Mouse (Mus musculus) myocyte (in vitro differentiated cells): ENCODE measurements around the gene 4930426L09Rik.

Experiments used
- CEBPB ChIP-seq: IDR thresholded peaks from 2 replicates; pipeline ENCODE4 v1.6.1; 2011; ENCODE audit warnings: mild to moderate bottlenecking, moderate library complexity; ENCODE audit not compliant: poor library complexity, insufficient read depth, severe bottlenecking
- E2F4 ChIP-seq: IDR thresholded peaks from one replicate; pipeline ENCODE4 v1.6.1; 2011; ENCODE audit warnings: mild to moderate bottlenecking, control low read depth, moderate library complexity; ENCODE audit not compliant: insufficient read depth
- MAX ChIP-seq: IDR thresholded peaks from one replicate; pipeline ENCODE4 v1.6.1; 2011; ENCODE audit warnings: low read depth, mild to moderate bottlenecking, control low read depth
- MYOD1 ChIP-seq, 3 experiments: IDR thresholded peaks; one replicate each; pipeline ENCODE4 v1.6.1; 2011; ENCODE audit warnings: control low read depth in 2 of 3, low read depth in 2 of 3, mild to moderate bottlenecking in 2 of 3, moderate library complexity in 1 of 3; ENCODE audit not compliant: insufficient read length in 2 of 3, control insufficient read depth in 1 of 3
- MYOG ChIP-seq, 3 experiments: IDR thresholded peaks; one replicate each; pipeline ENCODE4 v1.6.1; 2011; ENCODE audit warnings: control low read depth in 2 of 3, low read depth in 2 of 3, mild to moderate bottlenecking in 2 of 3; ENCODE audit not compliant: insufficient read length in 2 of 3, control insufficient read depth in 1 of 3, insufficient read depth in 1 of 3
- POLR2A ChIP-seq: IDR thresholded peaks from one replicate; pipeline ENCODE4 v1.6.1; 2011; ENCODE audit warnings: low read depth, mild to moderate bottlenecking, control low read depth, moderate library complexity; ENCODE audit not compliant: insufficient read length
- POLR2AphosphoS2 ChIP-seq: IDR thresholded peaks from one replicate; pipeline ENCODE4 v1.6.1; 2011; ENCODE audit warnings: low read depth, control low read depth; ENCODE audit not compliant: insufficient read length
- SRF ChIP-seq: IDR thresholded peaks from one replicate; pipeline ENCODE4 v1.6.1; 2011; ENCODE audit warnings: low read depth; ENCODE audit not compliant: control insufficient read depth, insufficient read length
- TCF12 ChIP-seq: IDR thresholded peaks from one replicate; pipeline ENCODE4 v1.6.1; 2011; ENCODE audit warnings: mild to moderate bottlenecking, control low read depth; ENCODE audit not compliant: poor library complexity, insufficient read depth, severe bottlenecking
- TCF3 ChIP-seq: IDR thresholded peaks from one replicate; pipeline ENCODE4 v1.6.1; 2011; ENCODE audit warnings: low read depth, control low read depth; ENCODE audit not compliant: insufficient read length
- USF1 ChIP-seq: IDR thresholded peaks from one replicate; pipeline ENCODE4 v1.6.1; 2011; ENCODE audit warnings: low read depth, mild to moderate bottlenecking, control low read depth, moderate library complexity

- TF ChIP-seq POLR2AphosphoS2 = no peak
- no peak for TF ChIP-seq POLR2A
- no peak for TF ChIP-seq MYOG (IDR thresholded peaks at IDR 0.05; ENCODE audit: control insufficient read depth in 1 of 3, insufficient read depth in 1 of 3, insufficient read length in 2 of 3, low read depth in 2 of 3)
- no peak for TF ChIP-seq MAX
- no peak for TF ChIP-seq USF1
- TF ChIP-seq E2F4 = no peak
- no peak for TF ChIP-seq SRF
- TF ChIP-seq CEBPB = no peak
- no peak for TF ChIP-seq MYOD1 (IDR thresholded peaks at IDR 0.05; ENCODE audit: control insufficient read depth in 1 of 3, insufficient read length in 2 of 3, low read depth in 2 of 3)
- TF ChIP-seq TCF12 = no peak
- TF ChIP-seq TCF3 = no peak
These were observed 13.3 kb downstream of the 4930426L09Rik start for GRCm38 (mm10) chr2:19011443-19011842.
